Mouse (Mus musculus) embryonic facial prominence, embryonic 13.5 days (tissue): ENCODE results near the gene Cobl. TPM values are rescaled to one million over a fixed set of nuclear protein-coding genes. Genes with fewer than 3 reads are reported as not detected.

Source experiments
- ATAC-seq: fragments of 200-750 bp; cut with Nextera tagmentation; 2 replicates; pipeline ENCODE4 v1.8.0; 2017; ENCODE audit warnings: low read depth; ENCODE audit not compliant: insufficient number of reproducible peaks, insufficient read depth, low FRiP score, low TSS enrichment
- H3K27ac ChIP-seq: fragments of 300-500 bp; sonication (generic); 2 replicates; pipeline ENCODE4 v1.5.1; 2015; ENCODE audit warnings: moderate library complexity, mild to moderate bottlenecking, inconsistent platforms
- H3K27me3 ChIP-seq: fragments of 300-500 bp; sonication (generic); 2 replicates; pipeline ENCODE4 v1.6.1; 2015; ENCODE audit warnings: mild to moderate bottlenecking, inconsistent platforms
- H3K36me3 ChIP-seq: fragments of 300-500 bp; sonication (generic); 2 replicates; pipeline ENCODE4 v1.6.1; 2015; ENCODE audit warnings: mild to moderate bottlenecking, inconsistent platforms
- H3K4me1 ChIP-seq: fragments of 300-500 bp; sonication (generic); 2 replicates; pipeline ENCODE4 v1.6.1; 2015; ENCODE audit warnings: inconsistent platforms
- H3K4me2 ChIP-seq: fragments of 300-500 bp; sonication (generic); 2 replicates; pipeline ENCODE4 v1.6.1; 2015; ENCODE audit warnings: moderate library complexity, mild to moderate bottlenecking, inconsistent platforms
- H3K4me3 ChIP-seq: fragments of 300-500 bp; sonication (generic); 2 replicates; pipeline ENCODE4 v1.5.1; 2015; ENCODE audit warnings: mild to moderate bottlenecking, inconsistent platforms
- H3K9ac ChIP-seq: fragments of 300-500 bp; sonication (generic); 2 replicates; pipeline ENCODE4 v1.6.1; 2015; ENCODE audit warnings: mild to moderate bottlenecking, inconsistent platforms
- H3K9me3 ChIP-seq: fragments of 300-500 bp; sonication (generic); 2 replicates; pipeline ENCODE4 v1.6.1; 2016; ENCODE audit warnings: inconsistent platforms
- WGBS: fragments of 180-500 bp; shearing (Covaris S2); methylation state at CpG from one replicate; pipeline ENCODE4 v1.1.7; 2015; ENCODE audit warnings: mixed read lengths; 5-methylcytosine and 5-hydroxymethylcytosine counted together
- polyA plus RNA-seq: library from polyadenylated mRNA; unstranded; fragments of >200 nt; fragmentation: Nextera tagmentation; extraction: Ambion mirVana; gene quantifications from 2 replicates; pipeline ENCODE4 v1.2.1, GENCODE M21; 2015

Cobl gene
- polyA plus RNA-seq, 1 experiment from 2014 or later = 5.6 TPM

DNA sequence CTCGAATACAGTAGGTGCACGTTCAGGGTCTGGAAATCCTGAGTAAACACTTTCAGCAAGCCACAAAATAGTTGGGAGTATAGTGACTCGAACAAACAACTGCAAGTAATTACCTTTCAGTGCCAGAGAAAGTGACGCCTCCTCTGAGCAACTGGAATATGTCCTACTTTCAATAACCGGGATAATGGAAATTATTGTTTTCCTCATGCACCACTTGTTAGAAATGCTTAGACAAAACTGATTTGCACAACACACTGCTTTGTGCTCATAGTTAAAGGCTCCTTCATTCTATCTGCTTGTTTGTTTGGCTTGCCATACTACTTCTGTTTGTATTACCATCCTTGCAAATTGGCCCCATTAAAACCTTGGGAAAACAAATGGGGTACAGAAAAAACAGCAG lies 21.6 kb downstream of the Cobl start:
- Histone ChIP-seq H3K4me3 (no peak overlapping the region), H3K4me1 (peaks cover 6% of the 10 kb centered on the region; the same call in 1 of the 2 replicates), H3K9ac (no peak overlapping the region), H3K27ac (no peak overlapping the region), H3K27me3 (no peaks in the 10 kb centered on the region), H3K36me3 (no peaks in the 10 kb centered on the region), H3K4me2 (no peak overlapping the region), H3K9me3 (no peaks in the 10 kb centered on the region)
- 58% methylated on average over 5 of the region's 5 CpGs for WGBS
- ATAC-seq = no peak

- no peaks in the 10 kb centered on the region for H3K36me3 ChIP-seq
- H3K4me2 ChIP-seq = no peak overlapping the region
- peaks cover 6% of the 10 kb centered on the region; the same call in 1 of the 2 replicates for H3K4me1 ChIP-seq
- H3K27me3 ChIP-seq = no peaks in the 10 kb centered on the region
- WGBS = 82% methylated on average over 4 of the region's 4 CpGs
- H3K9me3 ChIP-seq = no peaks in the 10 kb centered on the region
- H3K27ac ChIP-seq = no peak overlapping the region
- no peak overlapping the region for H3K4me3 ChIP-seq
- no peak for ATAC-seq
- H3K9ac ChIP-seq = no peak overlapping the region
Observed at GRCm38 (mm10) chr11:12442283-12442682, 22.5 kb downstream of the Cobl start.

GRCm38 (mm10) chr11:12435905-12436304 lies 28.9 kb downstream of the Cobl start:
- ATAC-seq = no peak
- Histone ChIP-seq H3K27me3 (no peaks in the 10 kb centered on the region), H3K4me3 (no peak overlapping the region), H3K9me3 (no peaks in the 10 kb centered on the region), H3K4me2 (no peak overlapping the region), H3K4me1 (peaks cover 10% of the 10 kb centered on the region), H3K36me3 (no peaks in the 10 kb centered on the region), H3K9ac (no peak overlapping the region), H3K27ac (no peak overlapping the region)
- WGBS = 70% methylated on average over 3 of the region's 3 CpGs

DNA sequence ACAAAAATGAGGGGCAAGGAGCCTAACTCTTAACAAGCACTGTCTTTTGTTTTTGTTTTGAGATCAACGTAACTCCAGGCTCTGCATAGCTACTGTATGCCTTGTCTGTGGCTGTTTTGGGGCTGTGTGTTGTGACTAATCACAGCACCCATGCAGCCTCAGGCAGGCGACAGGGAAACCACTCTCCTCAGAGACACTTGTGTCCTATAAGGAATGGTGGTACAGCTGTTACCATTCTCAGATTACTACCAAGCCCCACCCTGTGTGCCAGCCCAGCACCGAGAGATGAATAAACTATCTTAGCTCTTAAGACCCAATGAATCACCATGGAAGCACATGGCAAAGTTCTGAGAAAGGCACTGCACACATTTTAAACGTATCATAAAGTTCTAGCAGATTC lies 29.7 kb downstream of the Cobl start:
- Histone ChIP-seq H3K36me3 (no peaks in the 10 kb centered on the region), H3K9me3 (no peaks in the 10 kb centered on the region), H3K4me3 (no peak overlapping the region), H3K4me2 (peak overlapping the region; percentile 5; the same call in 1 of the 2 replicates), H3K4me1 (peaks cover 10% of the 10 kb centered on the region), H3K27me3 (no peaks in the 10 kb centered on the region), H3K27ac (peak overlapping the region; percentile 71), H3K9ac (no peak overlapping the region)
- 0 out of 2 replicates have a peak, but pooled peaks have one; percentile 57 for ATAC-seq
- 29% methylated on average over 4 of the region's 4 CpGs for WGBS

DNA sequence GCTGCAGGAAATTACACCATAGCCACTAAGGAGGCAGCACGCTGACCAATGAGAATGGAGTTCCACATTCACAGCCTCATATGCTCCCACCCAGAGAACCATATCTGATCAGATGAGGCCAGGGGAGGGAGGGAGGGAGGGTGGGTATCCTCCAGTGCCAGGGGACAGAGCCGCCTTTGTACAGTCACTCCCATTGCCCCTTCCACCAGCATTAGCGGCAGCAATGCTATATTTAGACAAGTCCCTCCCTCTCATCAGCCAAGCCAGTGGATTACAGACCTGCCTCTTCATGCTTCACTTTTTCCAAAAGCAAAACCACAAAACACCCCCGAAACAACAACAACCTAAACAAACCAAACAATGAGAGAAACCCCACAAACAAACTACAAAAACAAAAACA lies 30.2 kb downstream of the Cobl start:
- H3K27me3 ChIP-seq = no peaks in the 10 kb centered on the region
- H3K4me2 ChIP-seq = peak overlapping the region; percentile 5; the same call in 1 of the 2 replicates
- no peaks in the 10 kb centered on the region for H3K9me3 ChIP-seq
- peak; percentile 73; the same call in 1 of the 2 replicates for ATAC-seq
- H3K4me1 ChIP-seq = peaks cover 10% of the 10 kb centered on the region
- peak overlapping the region; percentile 71 for H3K27ac ChIP-seq
- 38% methylated on average over 4 of the region's 4 CpGs for WGBS
- H3K36me3 ChIP-seq = no peaks in the 10 kb centered on the region
- H3K4me3 ChIP-seq = no peak overlapping the region
- H3K9ac ChIP-seq = no peak overlapping the region

- peaks cover 14% of the 10 kb centered on the region for H3K4me1 ChIP-seq
- no peak for ATAC-seq
Observed at GRCm38 (mm10) chr11:12431911-12432310, 32.8 kb downstream of the Cobl start.

DNA sequence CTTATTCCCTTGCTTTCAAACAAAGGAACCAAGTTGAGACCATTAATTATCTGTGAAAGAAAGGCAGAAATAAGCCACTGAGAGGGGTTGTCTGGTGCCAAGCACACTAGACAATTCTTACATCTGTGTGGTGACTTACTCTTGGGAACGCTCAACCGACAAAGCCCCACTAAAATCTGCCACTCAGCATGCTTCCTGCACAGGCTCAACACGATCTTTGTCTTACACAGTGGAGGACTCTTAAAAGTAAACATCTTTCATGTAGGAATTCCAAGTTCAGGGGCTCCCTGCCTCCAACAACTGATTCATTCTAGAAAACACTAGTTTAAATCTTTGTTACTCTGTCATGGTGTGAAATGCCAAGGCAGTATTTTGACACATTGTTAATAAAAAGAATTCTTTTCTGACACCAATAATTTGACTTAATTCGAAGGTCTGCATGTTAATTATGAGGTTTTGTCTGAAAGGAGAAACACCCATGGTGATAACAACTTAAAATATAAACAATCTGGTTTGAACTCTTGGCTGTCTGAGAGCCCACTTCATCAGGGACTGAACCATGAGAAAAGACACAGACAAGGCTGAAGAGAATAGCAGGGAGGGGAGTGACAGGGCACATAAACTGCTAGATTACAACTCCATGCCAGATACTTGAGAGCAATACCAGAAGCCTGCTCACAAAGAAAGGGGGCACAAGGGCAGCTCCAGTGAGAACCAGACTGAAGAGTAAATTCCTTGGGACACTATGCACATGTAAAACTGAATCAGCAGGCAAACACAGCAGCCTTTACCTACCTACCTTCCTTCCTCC lies 34.3 kb downstream of the Cobl start:
- Histone ChIP-seq H3K9ac (no peak overlapping the region), H3K9me3 (no peaks in the 10 kb centered on the region), H3K27me3 (no peaks in the 10 kb centered on the region), H3K4me1 (peaks cover 21% of the 10 kb centered on the region), H3K27ac (no peak overlapping the region), H3K4me2 (no peak overlapping the region), H3K36me3 (no peaks in the 10 kb centered on the region), H3K4me3 (no peak overlapping the region)
- no peak for ATAC-seq
- WGBS = 32% methylated on average over 4 of the region's 4 CpGs

More at GRCm38 (mm10) chr11:12431911-12432310, 32.8 kb downstream of the Cobl start:
- Histone ChIP-seq H3K36me3 (no peaks in the 10 kb centered on the region), H3K4me2 (no peak overlapping the region), H3K9ac (no peak overlapping the region), H3K27me3 (no peaks in the 10 kb centered on the region), H3K4me3 (no peak overlapping the region), H3K9me3 (no peaks in the 10 kb centered on the region), H3K27ac (no peak overlapping the region)
- WGBS = 79% methylated on average over 2 of the region's 2 CpGs

DNA sequence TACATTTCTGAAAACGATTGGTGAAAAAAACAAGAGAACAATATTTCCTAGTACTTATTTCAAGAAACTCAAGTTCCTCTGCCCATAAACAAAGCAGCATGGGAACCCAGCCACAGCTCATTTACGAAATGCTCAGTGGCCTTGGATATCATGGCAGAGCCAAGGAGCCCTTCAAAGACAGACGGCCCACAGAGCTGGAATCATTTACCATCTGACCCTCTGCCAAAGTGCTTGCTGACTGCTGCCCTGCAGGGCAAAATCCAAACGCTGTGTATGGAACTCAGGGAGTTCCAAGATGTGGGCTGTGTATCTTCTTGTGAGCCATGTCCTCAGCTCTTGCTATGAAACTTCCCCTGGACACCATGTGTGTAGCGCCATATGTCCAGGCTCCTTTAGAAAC lies 38.0 kb downstream of the Cobl start:
- peaks cover 15% of the 10 kb centered on the region; the same call in 1 of the 2 replicates for H3K4me1 ChIP-seq
- H3K27ac ChIP-seq = no peak overlapping the region
- H3K9me3 ChIP-seq = no peaks in the 10 kb centered on the region
- H3K4me2 ChIP-seq = no peak overlapping the region
- H3K36me3 ChIP-seq = no peaks in the 10 kb centered on the region
- ATAC-seq = no peak
- no peaks in the 10 kb centered on the region for H3K27me3 ChIP-seq
- H3K4me3 ChIP-seq = no peak overlapping the region
- H3K9ac ChIP-seq = no peak overlapping the region
- WGBS = 59% methylated on average over 5 of the region's 5 CpGs

DNA sequence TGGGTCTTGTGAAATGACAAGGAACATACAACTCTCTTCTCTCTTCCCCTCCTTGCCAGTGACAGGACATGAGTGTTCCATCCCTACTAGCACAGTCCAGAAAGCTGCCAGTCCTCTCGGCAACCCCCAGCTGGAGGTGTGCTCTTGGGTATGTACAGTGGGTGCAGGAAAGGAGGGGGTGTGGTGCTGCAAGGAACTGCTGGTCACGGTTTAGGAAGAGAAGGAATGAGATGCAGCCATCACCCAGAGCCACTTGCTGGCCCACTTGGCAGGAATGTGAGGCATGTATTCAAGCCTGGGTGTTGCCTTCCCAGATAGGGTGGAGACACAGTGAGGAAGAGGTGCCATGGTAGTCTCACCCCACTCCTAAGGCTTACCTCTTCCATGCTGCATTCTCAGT lies 40.6 kb downstream of the Cobl start:
- WGBS = 71% methylated on average over 2 of the region's 2 CpGs
- H3K4me2 ChIP-seq = no peak overlapping the region
- no peak overlapping the region for H3K27ac ChIP-seq
- H3K36me3 ChIP-seq = no peaks in the 10 kb centered on the region
- H3K9ac ChIP-seq = no peak overlapping the region
- no peaks in the 10 kb centered on the region for H3K27me3 ChIP-seq
- H3K4me1 ChIP-seq = peaks cover 15% of the 10 kb centered on the region; the same call in 1 of the 2 replicates
- H3K4me3 ChIP-seq = no peak overlapping the region
- no peak for ATAC-seq
- no peaks in the 10 kb centered on the region for H3K9me3 ChIP-seq

DNA sequence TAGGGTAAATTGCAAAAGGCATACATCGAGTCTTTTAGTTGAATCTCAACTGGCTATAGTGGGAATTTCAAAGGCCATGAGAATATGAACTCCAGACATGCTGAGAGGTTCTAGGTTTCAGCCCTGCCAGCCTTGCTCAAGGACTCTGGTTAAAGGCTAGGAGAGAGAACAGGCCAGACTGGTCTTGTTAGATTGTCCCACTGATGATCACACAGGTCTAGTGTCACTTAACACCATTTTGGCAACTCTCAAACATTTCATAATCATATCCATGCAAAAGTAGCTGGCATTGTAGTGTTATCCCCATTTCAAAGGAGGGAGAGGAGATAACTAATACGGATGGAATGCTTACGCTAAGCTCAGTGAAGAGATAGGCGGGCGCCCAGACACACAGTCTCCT lies 43.6 kb downstream of the Cobl start:
- 0 out of 2 replicates have a peak, but pooled peaks have one; percentile 20 for ATAC-seq
- 79% methylated on average over 5 of the region's 5 CpGs for WGBS
- H3K9ac ChIP-seq = no peak overlapping the region

GRCm38 (mm10) chr11:12420146-12420545 lies 44.6 kb downstream of the Cobl start:
- Histone ChIP-seq H3K9ac (no peak overlapping the region), H3K27me3 (no peaks in the 10 kb centered on the region), H3K4me2 (no peak overlapping the region), H3K27ac (no peak overlapping the region), H3K4me3 (no peak overlapping the region), H3K9me3 (no peaks in the 10 kb centered on the region), H3K36me3 (no peaks in the 10 kb centered on the region), H3K4me1 (peaks cover 3% of the 10 kb centered on the region; the same call in 1 of the 2 replicates)
- 85% methylated on average over 3 of the region's 3 CpGs for WGBS
- no peak for ATAC-seq

More for the DNA sequence above, 43.6 kb downstream of the Cobl start:
- Histone ChIP-seq H3K27me3 (no peaks in the 10 kb centered on the region), H3K9me3 (no peaks in the 10 kb centered on the region), H3K4me1 (peaks cover 8% of the 10 kb centered on the region; the same call in 1 of the 2 replicates), H3K4me3 (no peak overlapping the region), H3K36me3 (no peaks in the 10 kb centered on the region), H3K27ac (no peak overlapping the region), H3K4me2 (no peak overlapping the region)

DNA sequence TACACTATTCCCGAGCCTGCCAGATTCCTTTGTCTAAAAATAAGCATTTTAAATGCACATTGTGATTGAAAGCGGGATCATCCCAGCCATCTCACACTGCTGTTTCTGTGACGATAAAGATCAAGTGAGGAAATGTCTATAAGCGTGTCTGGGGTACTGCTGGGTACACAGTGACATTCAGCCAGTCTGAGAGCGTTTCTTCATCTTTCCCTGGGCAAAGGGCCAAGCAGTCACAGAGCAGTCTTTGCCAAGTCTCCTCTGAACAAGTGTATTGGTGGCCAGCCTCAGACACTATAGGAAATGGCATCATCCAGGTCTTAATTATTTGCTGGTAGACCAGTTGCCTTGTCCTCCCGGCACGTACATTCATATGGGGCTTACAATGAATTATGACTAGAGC lies 47.9 kb downstream of the Cobl start:
- Histone ChIP-seq H3K4me1 (no peaks in the 10 kb centered on the region; the same call in 1 of the 2 replicates), H3K27me3 (no peaks in the 10 kb centered on the region), H3K27ac (no peak overlapping the region), H3K9ac (no peak overlapping the region), H3K36me3 (no peaks in the 10 kb centered on the region), H3K4me3 (no peak overlapping the region), H3K9me3 (no peaks in the 10 kb centered on the region), H3K4me2 (no peak overlapping the region)
- no peak for ATAC-seq
- WGBS = 83% methylated on average over 7 of the region's 7 CpGs
